Mouse (Mus musculus): Measurements from ENCODE around the gene Ppp4r1.

DNA sequence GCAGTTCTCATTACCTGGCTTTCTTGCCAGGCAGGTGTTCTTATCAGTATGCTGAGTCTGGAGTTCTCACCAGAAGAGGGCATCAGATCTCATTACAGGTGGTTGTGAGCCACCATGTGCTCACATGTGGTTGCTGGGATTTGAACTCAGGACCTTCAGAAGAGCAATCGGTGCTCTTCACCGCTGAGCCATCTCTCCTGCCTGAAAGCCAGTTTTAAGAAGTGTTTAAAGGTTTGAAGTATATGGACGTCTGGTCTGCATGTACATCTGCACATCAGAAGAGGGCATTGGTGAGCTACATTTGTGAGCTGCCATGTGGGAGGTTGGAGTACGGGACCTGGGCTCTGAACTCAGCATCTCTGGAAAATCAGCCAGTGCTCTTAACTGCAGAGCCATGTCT is 8.8 kb upstream of the Ppp4r1 start:
- no peak for TF ChIP-seq CTCF (IDR thresholded peaks at IDR 0.05; ENCODE audit: control insufficient read depth, insufficient read depth, insufficient replicate concordance, low read depth, low read length)
- no peak for TF ChIP-seq POLR2A (IDR thresholded peaks at IDR 0.05; ENCODE audit: control insufficient read depth, low read depth, low read length)

All from testis, adult 2 months (tissue).